Mouse (Mus musculus): ENCODE measurements around the gene Ppp2r5d. TPM values are rescaled to one million over a fixed set of nuclear protein-coding genes. Genes with fewer than 3 reads are reported as not detected.

The Ppp2r5d gene
- polyA plus RNA-seq, 1 experiment from 2014 or later, result 88.5 TPM

DNA sequence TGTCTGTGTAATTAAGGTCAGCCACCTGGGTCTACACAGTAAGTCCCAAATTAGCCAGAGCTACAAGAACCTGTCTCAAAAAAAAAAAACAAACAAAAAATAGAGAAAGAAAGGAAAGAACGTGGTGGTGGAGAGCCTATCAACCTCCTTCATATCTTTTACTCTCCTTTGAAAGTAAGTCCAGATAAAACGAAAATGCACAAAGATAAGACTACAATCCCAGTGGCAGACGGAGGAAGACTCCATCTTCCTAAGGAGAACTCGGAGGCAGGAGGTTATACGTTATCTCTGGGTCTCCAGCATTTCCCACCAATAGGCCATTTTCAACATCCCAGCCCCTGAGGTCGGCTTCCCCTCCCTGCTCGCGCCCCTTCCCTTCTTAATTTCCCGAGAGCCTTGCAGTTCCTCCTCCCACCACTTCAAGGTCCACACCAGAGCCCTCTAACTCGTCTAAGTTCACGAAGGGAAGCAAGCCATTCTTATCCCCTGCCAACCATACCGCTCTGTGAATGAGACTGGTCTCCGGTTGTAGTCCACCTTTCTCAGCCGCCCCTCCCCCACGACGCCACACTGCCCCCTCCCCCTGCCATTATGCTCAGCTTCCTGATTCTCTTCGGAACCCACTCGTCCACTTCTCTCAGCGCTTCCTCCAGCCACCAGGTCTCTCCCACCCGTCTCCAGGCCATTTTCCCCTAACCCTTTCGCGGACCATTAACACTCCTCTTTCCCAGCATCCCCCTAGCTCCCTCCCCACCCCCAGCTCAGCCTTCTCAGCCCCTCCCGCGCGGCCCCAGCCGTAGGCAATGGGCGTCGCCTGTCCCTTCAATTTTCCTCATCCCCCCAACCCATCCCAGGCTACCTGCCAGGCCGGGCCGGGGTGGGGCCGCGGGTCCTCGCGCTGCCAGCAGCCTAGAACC is 24.8 kb downstream of the Ppp2r5d start:
- WGBS, result 1% methylated on average over 34 of the region's 34 CpGs
- peak; percentile 12; the same call in 1 of the 2 replicates for ATAC-seq (replicated peaks; ENCODE audit: low FRiP score, low TSS enrichment, low read depth)
- peaks cover 49% of the 10 kb centered on the region for H3K36me3 ChIP-seq (ENCODE audit: control insufficient read depth, insufficient read depth, low read length)

DNA sequence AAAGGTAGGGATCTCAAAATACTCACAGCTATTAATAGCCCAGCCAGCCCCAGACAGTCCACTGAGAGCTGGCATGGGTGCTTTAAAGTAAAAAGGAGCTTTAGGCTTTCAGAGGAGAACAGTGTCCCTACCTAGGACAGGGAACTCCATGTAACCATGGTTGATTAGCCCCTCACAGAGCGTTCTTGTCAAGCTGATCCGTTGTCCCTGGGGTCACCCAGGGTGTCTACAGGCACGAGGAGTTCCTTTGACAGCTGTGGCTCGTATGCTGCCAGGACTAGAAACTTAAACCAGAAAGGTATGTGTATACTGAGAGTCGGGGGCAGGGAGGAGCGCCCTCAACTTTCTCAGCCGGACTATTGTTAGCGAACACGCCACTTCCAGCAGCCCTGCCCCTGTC is 26.0 kb downstream of the Ppp2r5d start:
- H3K27ac ChIP-seq (ENCODE audit: low read depth), result no peak overlapping the region
- no peaks in the 10 kb centered on the region for H3K27me3 ChIP-seq (replicated peaks; ENCODE audit: control insufficient read depth, insufficient read depth, low read length)
- peaks cover 43% of the 10 kb centered on the region for H3K36me3 ChIP-seq (ENCODE audit: control insufficient read depth, insufficient read depth, low read length)
- H3K9ac ChIP-seq (ENCODE audit: low read length), result peak overlapping the region; percentile 55; the same call in 1 of the 2 replicates
- peak overlapping the region; percentile 82 for H3K4me2 ChIP-seq (ENCODE audit: low read length)
- H3K4me3 ChIP-seq (ENCODE audit: low read depth, low read length), result peak overlapping the region; percentile 86; the same call in 1 of the 2 replicates
- no peaks in the 10 kb centered on the region for H3K9me3 ChIP-seq (ENCODE audit: control insufficient read depth, low read length)
- DNase-seq (ENCODE audit: low spot score) (no peak), ATAC-seq (replicated peaks; ENCODE audit: low FRiP score, low TSS enrichment, low read depth) (no peak)
- peaks cover 30% of the 10 kb centered on the region for H3K4me1 ChIP-seq (replicated peaks; ENCODE audit: control insufficient read depth, insufficient read depth, low read length)
- 38% methylated on average over 9 of the region's 9 CpGs for WGBS

More for the DNA sequence above, 24.8 kb downstream of the Ppp2r5d start:
- peaks cover 22% of the 10 kb centered on the region for H3K4me1 ChIP-seq (replicated peaks; ENCODE audit: control insufficient read depth, insufficient read depth, low read length)
- H3K9ac ChIP-seq (ENCODE audit: low read length), result peak overlapping the region; percentile 55
- no peaks in the 10 kb centered on the region for H3K9me3 ChIP-seq (ENCODE audit: control insufficient read depth, low read length)
- no peaks in the 10 kb centered on the region for H3K27me3 ChIP-seq (replicated peaks; ENCODE audit: control insufficient read depth, insufficient read depth, low read length)
- H3K27ac ChIP-seq (ENCODE audit: low read depth), result peak overlapping the region; percentile 66
- peak overlapping the region; percentile 86 for H3K4me3 ChIP-seq (ENCODE audit: low read depth, low read length)
- peak overlapping the region; percentile 82 for H3K4me2 ChIP-seq (ENCODE audit: low read length)
- peak; percentile 82 for DNase-seq (ENCODE audit: low spot score)

DNA sequence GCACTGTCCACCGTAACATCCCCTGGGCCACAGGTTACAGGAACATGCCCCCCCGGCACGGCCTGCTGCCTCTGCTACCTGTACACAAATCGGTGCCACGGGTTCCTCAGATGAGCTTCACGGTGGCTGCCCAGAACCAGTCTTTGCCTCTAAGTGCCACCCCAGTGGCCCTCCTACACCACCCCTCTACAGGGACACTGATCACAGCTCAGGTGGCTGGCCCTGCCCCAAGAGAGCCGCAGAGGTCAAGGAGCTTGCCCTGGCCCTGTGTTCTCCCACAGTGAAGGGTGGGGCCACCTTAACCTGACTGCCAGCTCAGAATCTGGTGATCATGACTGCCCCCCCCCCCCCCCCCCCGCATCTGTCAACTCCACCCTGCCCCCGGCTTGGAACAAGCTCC is 26.5 kb downstream of the Ppp2r5d start, which contains the start of gene Mea1:
TSS of gene Mea1 (plus strand) at position 378 of the 400 bp plus-strand sequence.
- peaks cover 33% of the 10 kb centered on the region for H3K4me1 ChIP-seq (replicated peaks; ENCODE audit: control insufficient read depth, insufficient read depth, low read length)
- H3K9ac ChIP-seq (ENCODE audit: low read length), result peak within 1 kb of the TSS; percentile 55
- H3K9me3 ChIP-seq (ENCODE audit: control insufficient read depth, low read length), result no peaks in the 10 kb centered on the region
- peak within 1 kb of the TSS; percentile 66; the same call in 1 of the 2 replicates for H3K27ac ChIP-seq (ENCODE audit: low read depth)
- H3K36me3 ChIP-seq (ENCODE audit: control insufficient read depth, insufficient read depth, low read length), result peaks cover 38% of the 10 kb centered on the region
- WGBS, result 78% methylated on average over 8 of the region's 9 CpGs
- peak within 1 kb of the TSS; percentile 86 for H3K4me3 ChIP-seq (ENCODE audit: low read depth, low read length)
- H3K4me2 ChIP-seq (ENCODE audit: low read length), result peak within 1 kb of the TSS; percentile 82
- ATAC-seq (replicated peaks; ENCODE audit: low FRiP score, low TSS enrichment, low read depth) (no peak), DNase-seq (ENCODE audit: low spot score) (no peak)
- no peaks in the 10 kb centered on the region for H3K27me3 ChIP-seq (replicated peaks; ENCODE audit: control insufficient read depth, insufficient read depth, low read length)

DNA sequence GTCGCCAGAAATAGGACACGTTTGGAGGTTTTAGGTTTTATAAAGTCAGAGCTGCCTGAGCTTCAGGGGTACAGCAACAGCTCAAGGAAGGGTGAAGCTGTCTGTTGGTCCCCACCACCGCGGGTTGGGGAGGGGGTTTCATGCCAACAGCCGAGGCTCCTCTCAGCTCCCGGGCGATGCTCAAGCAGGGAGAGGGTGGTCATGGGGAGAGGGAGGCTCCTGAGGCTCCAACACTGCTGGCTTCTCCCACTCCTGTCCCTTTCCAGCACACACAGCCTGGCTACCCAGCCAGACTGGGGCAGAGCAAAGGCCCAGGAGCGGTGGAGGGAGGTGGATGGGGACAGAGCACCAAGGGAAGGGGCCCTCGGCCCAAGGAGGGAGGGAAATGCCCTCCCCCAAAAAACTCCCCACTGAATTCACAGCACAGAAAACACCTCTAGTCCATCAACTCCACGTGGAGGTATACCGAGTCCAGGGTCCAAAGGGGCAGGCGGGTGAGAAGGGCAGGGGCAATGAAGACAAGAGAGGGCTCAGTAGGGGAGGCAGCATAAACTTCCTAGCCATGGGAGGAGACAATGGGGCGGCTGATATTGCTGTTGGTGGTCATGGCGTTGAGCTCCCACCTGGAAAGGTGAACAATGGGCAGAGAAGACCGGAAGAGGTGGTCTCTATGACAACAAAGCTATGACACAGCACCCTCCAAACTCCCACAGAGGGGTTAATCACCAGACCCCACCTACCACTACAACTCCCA is 30.2 kb downstream of the Ppp2r5d start:
- H3K9ac ChIP-seq (ENCODE audit: low read length), result peak overlapping the region; percentile 81
- DNase-seq (ENCODE audit: low spot score), result no peak
- H3K4me2 ChIP-seq (ENCODE audit: low read length), result peak overlapping the region; percentile 85
- peaks cover 47% of the 10 kb centered on the region for H3K36me3 ChIP-seq (ENCODE audit: control insufficient read depth, insufficient read depth, low read length)
- peak; percentile 32 for ATAC-seq (replicated peaks; ENCODE audit: low FRiP score, low TSS enrichment, low read depth)
- 19% methylated on average over 15 of the region's 15 CpGs for WGBS
- H3K27me3 ChIP-seq (replicated peaks; ENCODE audit: control insufficient read depth, insufficient read depth, low read length), result no peaks in the 10 kb centered on the region
- no peaks in the 10 kb centered on the region for H3K9me3 ChIP-seq (ENCODE audit: control insufficient read depth, low read length)
- H3K4me3 ChIP-seq (ENCODE audit: low read depth, low read length), result peak overlapping the region; percentile 83
- H3K4me1 ChIP-seq (replicated peaks; ENCODE audit: control insufficient read depth, insufficient read depth, low read length), result peaks cover 30% of the 10 kb centered on the region
- H3K27ac ChIP-seq (ENCODE audit: low read depth), result peak overlapping the region; percentile 80

DNA sequence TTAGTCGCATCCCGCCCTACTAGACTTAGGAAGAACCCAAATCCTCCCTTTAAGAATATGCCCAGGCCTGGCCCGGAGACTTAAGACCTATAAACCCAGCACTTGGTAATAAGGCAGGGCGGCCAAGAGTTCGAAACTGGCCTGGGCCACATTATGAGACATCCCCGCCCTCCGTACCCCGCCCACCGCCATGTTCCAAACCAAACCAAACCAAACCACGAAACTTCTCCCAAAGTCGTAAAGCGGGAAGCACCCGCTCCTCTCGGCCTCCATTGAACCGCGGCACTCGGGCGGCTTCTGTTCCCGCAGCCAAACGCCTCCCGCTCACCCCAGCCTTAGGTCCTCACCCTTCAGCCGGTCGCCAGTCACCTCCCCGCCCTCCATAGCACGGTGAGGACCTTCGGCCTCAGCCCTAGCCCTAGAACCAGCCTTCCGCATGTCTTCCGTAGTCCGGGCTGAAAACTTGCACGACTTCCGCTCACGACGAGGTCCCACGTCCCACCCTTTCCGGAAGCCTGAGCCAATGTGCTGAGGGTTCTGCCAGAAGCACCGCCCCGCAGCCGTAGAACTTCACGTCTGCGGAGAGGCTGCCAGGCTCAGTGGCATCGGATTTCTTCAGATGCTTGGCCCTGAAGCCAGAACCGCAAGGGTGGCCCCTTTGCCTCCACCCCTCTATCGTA is 30.9 kb downstream of the Ppp2r5d start, which contains the start of gene Rrp36:
TSS of gene Rrp36 (minus strand) at position 503 of the 680 bp plus-strand sequence.
- H3K27me3 ChIP-seq (replicated peaks; ENCODE audit: control insufficient read depth, insufficient read depth, low read length), result no peaks in the 10 kb centered on the region
- ATAC-seq (replicated peaks; ENCODE audit: low FRiP score, low TSS enrichment, low read depth), result peak; percentile 92
- peak; percentile 92 for DNase-seq (ENCODE audit: low spot score)
- H3K27ac ChIP-seq (ENCODE audit: low read depth), result peak within 1 kb of the TSS; percentile 80
- H3K9me3 ChIP-seq (ENCODE audit: control insufficient read depth, low read length), result no peaks in the 10 kb centered on the region
- peaks cover 55% of the 10 kb centered on the region for H3K36me3 ChIP-seq (ENCODE audit: control insufficient read depth, insufficient read depth, low read length)
- peaks cover 23% of the 10 kb centered on the region for H3K4me1 ChIP-seq (replicated peaks; ENCODE audit: control insufficient read depth, insufficient read depth, low read length)
- 1% methylated on average over 42 of the region's 43 CpGs for WGBS
- peak within 1 kb of the TSS; percentile 85 for H3K4me2 ChIP-seq (ENCODE audit: low read length)
- H3K9ac ChIP-seq (ENCODE audit: low read length), result peak within 1 kb of the TSS; percentile 81
- peak within 1 kb of the TSS; percentile 83 for H3K4me3 ChIP-seq (ENCODE audit: low read depth, low read length)

DNA sequence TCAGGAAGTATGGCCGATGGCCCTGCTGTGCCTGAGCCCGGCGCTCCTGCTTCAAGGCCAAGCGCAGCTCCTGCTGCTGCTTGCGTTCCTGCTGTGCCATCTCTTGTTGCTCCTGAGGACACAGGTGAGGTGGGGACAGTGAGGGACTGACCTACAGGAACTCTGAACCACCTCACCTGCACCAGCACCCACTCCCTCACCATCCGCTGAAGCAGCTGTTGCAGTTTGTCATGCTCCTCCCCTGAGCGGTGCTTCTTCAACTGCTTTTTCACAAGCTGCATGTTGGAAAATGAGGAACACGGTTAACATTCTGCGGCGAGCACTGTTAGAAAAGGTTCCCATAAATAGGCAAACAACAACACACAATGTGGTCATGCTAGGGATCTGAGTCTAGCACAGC is 35.0 kb downstream of the Ppp2r5d start:
- no peak overlapping the region for H3K4me3 ChIP-seq (ENCODE audit: low read depth, low read length)
- H3K9me3 ChIP-seq (ENCODE audit: control insufficient read depth, low read length), result no peaks in the 10 kb centered on the region
- 93% methylated on average over 10 of the region's 10 CpGs for WGBS
- no peaks in the 10 kb centered on the region for H3K27me3 ChIP-seq (replicated peaks; ENCODE audit: control insufficient read depth, insufficient read depth, low read length)
- DNase-seq (ENCODE audit: low spot score) (no peak), ATAC-seq (replicated peaks; ENCODE audit: low FRiP score, low TSS enrichment, low read depth) (no peak)
- no peak overlapping the region for H3K4me2 ChIP-seq (ENCODE audit: low read length)
- no peak overlapping the region for H3K27ac ChIP-seq (ENCODE audit: low read depth)
- peaks cover 14% of the 10 kb centered on the region for H3K4me1 ChIP-seq (replicated peaks; ENCODE audit: control insufficient read depth, insufficient read depth, low read length)
- no peak overlapping the region for H3K9ac ChIP-seq (ENCODE audit: low read length)
- peaks cover 56% of the 10 kb centered on the region for H3K36me3 ChIP-seq (ENCODE audit: control insufficient read depth, insufficient read depth, low read length)

DNA sequence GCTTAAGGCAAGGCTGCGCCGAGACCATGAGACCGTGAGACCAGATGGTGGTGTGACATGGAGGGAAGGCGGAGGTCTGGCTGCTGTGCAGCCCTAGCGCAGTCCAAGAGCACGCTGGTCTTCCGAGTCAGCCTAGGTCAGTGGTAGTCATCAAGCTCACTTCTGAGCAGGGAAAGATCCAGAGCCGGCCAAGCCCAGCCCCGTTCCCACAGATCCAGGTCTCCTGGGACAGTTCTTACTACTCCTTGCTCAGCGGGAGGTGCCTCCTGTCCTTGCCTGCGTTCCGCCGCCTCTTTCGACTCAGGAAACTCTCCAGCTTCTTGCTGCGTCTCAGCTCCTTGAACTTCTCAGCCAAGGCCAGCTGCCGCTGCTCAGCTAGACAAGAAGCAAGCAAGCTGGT is 37.2 kb downstream of the Ppp2r5d start:
- ATAC-seq (replicated peaks; ENCODE audit: low FRiP score, low TSS enrichment, low read depth), result no peak
- no peak overlapping the region for H3K4me2 ChIP-seq (ENCODE audit: low read length)
- 92% methylated on average over 16 of the region's 16 CpGs for WGBS
- H3K36me3 ChIP-seq (ENCODE audit: control insufficient read depth, insufficient read depth, low read length), result peaks cover 74% of the 10 kb centered on the region
- no peak overlapping the region for H3K27ac ChIP-seq (ENCODE audit: low read depth)
- H3K4me3 ChIP-seq (ENCODE audit: low read depth, low read length), result no peak overlapping the region
- no peak for DNase-seq (ENCODE audit: low spot score)
- no peaks in the 10 kb centered on the region for H3K27me3 ChIP-seq (replicated peaks; ENCODE audit: control insufficient read depth, insufficient read depth, low read length)
- no peaks in the 10 kb centered on the region for H3K9me3 ChIP-seq (ENCODE audit: control insufficient read depth, low read length)
- no peaks in the 10 kb centered on the region for H3K4me1 ChIP-seq (replicated peaks; ENCODE audit: control insufficient read depth, insufficient read depth, low read length)
- H3K9ac ChIP-seq (ENCODE audit: low read length), result no peak overlapping the region

DNA sequence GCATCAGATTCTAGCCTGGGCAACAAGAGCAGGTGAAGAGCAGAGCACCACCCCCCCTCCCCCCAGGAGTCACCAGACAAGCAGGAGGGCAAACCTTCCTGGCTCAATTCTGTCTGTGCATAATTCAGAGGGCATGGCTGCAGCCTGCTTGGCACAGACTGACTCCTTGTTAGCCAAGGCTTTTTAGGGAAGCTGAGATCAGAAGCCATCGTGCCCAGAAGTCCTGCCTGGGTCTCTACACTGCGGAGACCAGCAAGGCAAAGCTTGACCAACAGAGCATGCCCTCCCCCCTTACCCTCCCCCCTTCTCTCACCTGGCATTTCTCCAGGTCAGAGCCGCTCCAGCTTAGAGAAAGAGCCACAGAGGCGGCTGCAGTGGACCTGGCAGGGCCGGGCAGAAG is 42.2 kb downstream of the Ppp2r5d start:
- H3K4me3 ChIP-seq (ENCODE audit: low read depth, low read length), result no peak overlapping the region
- no peaks in the 10 kb centered on the region for H3K9me3 ChIP-seq (ENCODE audit: control insufficient read depth, low read length)
- no peak overlapping the region for H3K27ac ChIP-seq (ENCODE audit: low read depth)
- no peak overlapping the region for H3K9ac ChIP-seq (ENCODE audit: low read length)
- no peak overlapping the region for H3K4me2 ChIP-seq (ENCODE audit: low read length)
- no peaks in the 10 kb centered on the region for H3K27me3 ChIP-seq (replicated peaks; ENCODE audit: control insufficient read depth, insufficient read depth, low read length)
- ATAC-seq (replicated peaks; ENCODE audit: low FRiP score, low TSS enrichment, low read depth) (no peak), DNase-seq (ENCODE audit: low spot score) (no peak)
- H3K4me1 ChIP-seq (replicated peaks; ENCODE audit: control insufficient read depth, insufficient read depth, low read length), result no peaks in the 10 kb centered on the region
- 91% methylated on average over 5 of the region's 5 CpGs for WGBS
- peaks cover 92% of the 10 kb centered on the region for H3K36me3 ChIP-seq (ENCODE audit: control insufficient read depth, insufficient read depth, low read length)

Data from intestine, embryonic 14.5 days (tissue).